Mouse (Mus musculus): ENCODE data around the gene Atg101. TPM values are rescaled to one million over a fixed set of nuclear protein-coding genes. Genes with fewer than 3 reads are reported as not detected.
A peak's percentile ranks its signal among the peaks of the same experiment; 100 is the strongest.

Atg101 gene
- total RNA-seq, 2 experiments from 2014 or later = 24.7 to 25.5 TPM

GRCm38 (mm10) chr15:101252614-101253013 lies 31.5 kb upstream of the Atg101 start:
- intact Hi-C loops (cut with DNase I) = no loop called here
- DNase-seq = no peak

GRCm38 (mm10) chr15:101253563-101253885 lies 30.5 kb upstream of the Atg101 start:
- intact Hi-C loops (cut with DNase I) = no loop called here
- DNase-seq = no peak

GRCm38 (mm10) chr15:101253886-101254795 lies 29.9 kb upstream of the Atg101 start, which contains the start of gene Nr4a1:
TSS of gene Nr4a1 (plus strand) at chr15:101254269.
- peak; percentile 87 to 88 for DNase-seq
- intact Hi-C loops (cut with DNase I) = no loop called here

GRCm38 (mm10) chr15:101255842-101256462 lies 28.1 kb upstream of the Atg101 start:
- no peak for DNase-seq
- intact Hi-C loops (cut with DNase I) = no loop called here

- DNase-seq = no peak
- intact Hi-C loops (cut with DNase I) = no loop called here
These were observed 27.4 kb upstream of the Atg101 start for GRCm38 (mm10) chr15:101256463-101257206.

GRCm38 (mm10) chr15:101258420-101258819 lies 25.7 kb upstream of the Atg101 start:
- intact Hi-C loops (cut with DNase I) = no loop called here
- DNase-seq = no peak

GRCm38 (mm10) chr15:101259922-101260321 lies 24.1 kb upstream of the Atg101 start:
- intact Hi-C loops (cut with DNase I) = no loop called here
- DNase-seq = no peak

- DNase-seq = peak; percentile 83 to 86
- intact Hi-C loops (cut with DNase I) = no loop called here
These were observed 23.7 kb upstream of the Atg101 start for GRCm38 (mm10) chr15:101260387-101260786.

- DNase-seq = peak; percentile 51 to 55
- intact Hi-C loops (cut with DNase I) = no loop called here
These were observed 23.0 kb upstream of the Atg101 start for GRCm38 (mm10) chr15:101260874-101261622.

GRCm38 (mm10) chr15:101262502-101262901 lies 21.6 kb upstream of the Atg101 start:
- intact Hi-C loops (cut with DNase I) = no loop called here
- peak; percentile 37 to 50 for DNase-seq

- intact Hi-C loops (cut with DNase I) = loop anchor here (2.0 kb wide), 1 partner anchor 26 kb away; no protein-coding TSS in a partner anchor
- peak; percentile 96 to 98 for DNase-seq
These were observed 17.7 kb upstream of the Atg101 start for GRCm38 (mm10) chr15:101266132-101266963.

GRCm38 (mm10) chr15:101267053-101268032 lies 16.7 kb upstream of the Atg101 start:
- intact Hi-C loops (cut with DNase I) = loop anchor here (2.0 kb wide), 2 partner anchors 15 to 27 kb away; no protein-coding TSS in a partner anchor
- no peak for DNase-seq

GRCm38 (mm10) chr15:101270101-101270820 lies 13.8 kb upstream of the Atg101 start:
- intact Hi-C loops (cut with DNase I) = no loop called here
- no peak for DNase-seq

- intact Hi-C loops (cut with DNase I) = no loop called here
- no peak for DNase-seq
These were observed 13.0 kb upstream of the Atg101 start for GRCm38 (mm10) chr15:101271107-101271506.

- DNase-seq = no peak
- intact Hi-C loops (cut with DNase I) = no loop called here
These were observed 12.6 kb upstream of the Atg101 start for GRCm38 (mm10) chr15:101271513-101271912.

- no peak for DNase-seq
- intact Hi-C loops (cut with DNase I) = no loop called here
These were observed 9.7 kb upstream of the Atg101 start for GRCm38 (mm10) chr15:101274380-101274779.

- DNase-seq = no peak
- intact Hi-C loops (cut with DNase I) = no loop called here
These were observed 6.6 kb upstream of the Atg101 start for GRCm38 (mm10) chr15:101277351-101277899.

Data from heart, postnatal 14 days (tissue).